Mouse (Mus musculus) ES-Bruce4 (cell line): Measurements from ENCODE around the gene Srd5a2.

Experiments
- CTCF ChIP-seq: IDR thresholded peaks from one replicate; pipeline ENCODE4 v1.8.1; 2011; ENCODE audit warnings: low read depth, low read length
- POLR2A ChIP-seq: IDR thresholded peaks from one replicate; pipeline ENCODE4 v1.8.1; 2011; ENCODE audit warnings: low read length; ENCODE audit not compliant: insufficient read depth

DNA sequence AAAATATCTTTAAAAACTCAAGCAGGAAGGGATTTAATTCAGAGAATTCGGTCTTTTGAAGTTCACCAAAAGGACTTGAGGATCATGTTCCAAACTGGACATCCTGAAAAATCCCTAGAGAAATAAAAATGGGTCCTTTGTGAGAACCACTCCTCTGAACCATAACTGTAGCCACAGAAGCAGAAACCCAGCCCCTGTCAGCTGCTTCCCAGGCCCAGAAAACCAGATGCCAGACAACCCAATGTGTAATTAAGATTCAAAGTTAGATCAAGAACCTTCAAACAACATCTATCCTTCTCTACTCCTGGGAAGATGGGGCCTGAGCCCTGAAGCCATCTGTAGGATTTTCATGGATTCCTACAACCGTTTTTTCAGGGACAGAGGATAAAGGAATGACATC is 61.1 kb downstream of the Srd5a2 start:
- no peak for TF ChIP-seq CTCF
- no peak for TF ChIP-seq POLR2A
